Mouse (Mus musculus) heart, adult 8-10 months (tissue): ENCODE measurements around the gene Rps7. TPM values are rescaled to one million over a fixed set of nuclear protein-coding genes. Genes with fewer than 3 reads are reported as not detected.

Experiments used
- DNase-seq: peaks from one replicate; pipeline ENCODE4 v3.0.0; 2022; ENCODE audit warnings: low spot score
- total RNA-seq, 4 experiments: library from RNA; stranded (reverse); gene quantifications; 2 replicates each; pipeline ENCODE4 v1.2.4; 2022

The Rps7 gene
- total RNA-seq, result 100 to 1,000 TPM; 211 to 303 (median 290) TPM

GRCm38 (mm10) chr12:28635535-28636476, at the start of gene Rps7:
Gene Rps7, minus strand, starts transcription at chr12:28635953.
- DNase-seq, result peak; percentile 95

GRCm38 (mm10) chr12:28684674-28685073, 48.9 kb upstream of the Rps7 start:
- no peak for DNase-seq

GRCm38 (mm10) chr12:28675925-28676209, 40.1 kb upstream of the Rps7 start:
- DNase-seq, result no peak

GRCm38 (mm10) chr12:28675121-28675924, 39.6 kb upstream of the Rps7 start, which contains the start of gene Adi1:
Gene Adi1, plus strand, starts transcription at chr12:28675231.
- peak; percentile 69 for DNase-seq

GRCm38 (mm10) chr12:28674038-28674720, 38.4 kb upstream of the Rps7 start:
- DNase-seq, result no peak

- DNase-seq, result no peak
Observed at GRCm38 (mm10) chr12:28667287-28667686, 31.5 kb upstream of the Rps7 start.

GRCm38 (mm10) chr12:28666734-28667133, 31.0 kb upstream of the Rps7 start:
- no peak for DNase-seq

GRCm38 (mm10) chr12:28662628-28663027, 26.9 kb upstream of the Rps7 start:
- no peak for DNase-seq

GRCm38 (mm10) chr12:28649141-28650110, 13.7 kb upstream of the Rps7 start, which contains the start of gene Rnaseh1:
Gene Rnaseh1, plus strand, starts transcription at chr12:28649602.
- peak; percentile 90 for DNase-seq

- DNase-seq, result no peak
Observed at GRCm38 (mm10) chr12:28638778-28639177, 3.0 kb upstream of the Rps7 start.

GRCm38 (mm10) chr12:28636543-28636942, 790 bp upstream of the Rps7 start:
- no peak for DNase-seq

- no peak for DNase-seq
Observed at GRCm38 (mm10) chr12:28635058-28635534, 657 bp downstream of the Rps7 start.

- no peak for DNase-seq
Observed at GRCm38 (mm10) chr12:28628436-28628835, 7.3 kb downstream of the Rps7 start.

- no peak for DNase-seq
Observed at GRCm38 (mm10) chr12:28627092-28627491, 8.7 kb downstream of the Rps7 start.

GRCm38 (mm10) chr12:28625407-28625806, 10.3 kb downstream of the Rps7 start:
- no peak for DNase-seq

GRCm38 (mm10) chr12:28624251-28624650, 11.5 kb downstream of the Rps7 start:
- DNase-seq, result no peak

- DNase-seq, result peak; percentile 44
Observed at GRCm38 (mm10) chr12:28623195-28623594, 12.6 kb downstream of the Rps7 start, which contains the start of gene Colec11. Gene Colec11, minus strand, starts transcription at chr12:28623377.

- no peak for DNase-seq
Observed at GRCm38 (mm10) chr12:28622641-28623040, 13.1 kb downstream of the Rps7 start.

GRCm38 (mm10) chr12:28622167-28622532, 13.6 kb downstream of the Rps7 start:
- no peak for DNase-seq

- no peak for DNase-seq
Observed at GRCm38 (mm10) chr12:28621451-28622166, 14.1 kb downstream of the Rps7 start.
